Mouse (Mus musculus) stomach, embryonic 16.5 days (tissue): ENCODE results near the gene Mis18a. TPM values are rescaled to one million over a fixed set of nuclear protein-coding genes. Genes with fewer than 3 reads are reported as not detected.

ENCODE experiments used
- ATAC-seq: fragments of 200-750 bp; cut with Nextera tagmentation; 2 replicates; pipeline ENCODE4 v1.8.0; 2017; ENCODE audit warnings: moderate number of reproducible peaks, moderate TSS enrichment; ENCODE audit not compliant: insufficient read depth, low FRiP score
- H3K27ac ChIP-seq: fragments of 300-500 bp; sonication (generic); 2 replicates; pipeline ENCODE4 v1.5.1; 2014; ENCODE audit warnings: low read length
- H3K27me3 ChIP-seq: fragments of 300-500 bp; sonication (generic); 2 replicates; pipeline ENCODE4 v1.6.1; 2014; ENCODE audit warnings: low read length, control low read depth, mixed read lengths; ENCODE audit not compliant: control insufficient read depth, insufficient read depth
- H3K36me3 ChIP-seq: fragments of 300-500 bp; sonication (generic); 2 replicates; pipeline ENCODE4 v1.6.1; 2014; ENCODE audit warnings: low read length; ENCODE audit not compliant: control insufficient read depth, insufficient read depth
- H3K4me1 ChIP-seq: fragments of 300-500 bp; sonication (generic); 2 replicates; pipeline ENCODE4 v1.6.1; 2014; ENCODE audit warnings: low read length, control low read depth, mixed read lengths; ENCODE audit not compliant: control insufficient read depth, insufficient read depth
- H3K4me2 ChIP-seq: fragments of 300-500 bp; sonication (generic); 2 replicates; pipeline ENCODE4 v1.6.1; 2014; ENCODE audit warnings: low read depth, low read length, mixed read lengths
- H3K4me3 ChIP-seq: fragments of 300-500 bp; sonication (generic); replicated peaks from 2 replicates; pipeline ENCODE4 v1.5.1; 2014; ENCODE audit warnings: mild to moderate bottlenecking, low read length
- H3K9ac ChIP-seq: fragments of 300-500 bp; sonication (generic); 2 replicates; pipeline ENCODE4 v1.6.1; 2014; ENCODE audit warnings: low read length
- H3K9me3 ChIP-seq: fragments of 300-500 bp; sonication (generic); replicated peaks from 2 replicates; pipeline ENCODE4 v1.6.1; 2016; ENCODE audit warnings: low read length, control low read depth; ENCODE audit not compliant: control insufficient read depth
- WGBS: fragments of 180-500 bp; shearing (Covaris S2); extraction: QIAGEN DNeasy Blood & Tissue Kit; methylation state at CpG from one replicate; pipeline ENCODE4 v1.1.7; 2014; 5-methylcytosine and 5-hydroxymethylcytosine counted together
- polyA plus RNA-seq: library from polyadenylated mRNA; unstranded; fragments of >200 nt; fragmentation: Nextera tagmentation; extraction: Ambion mirVana; gene quantifications from 2 replicates; pipeline ENCODE4 v1.2.1, GENCODE M21; 2015

Gene Mis18a
- polyA plus RNA-seq, 1 experiment from 2014 or later = 50.4 TPM

GRCm38 (mm10) chr16:90694719-90695118 lies 32.5 kb downstream of the Mis18a start:
- no peak for ATAC-seq
- Histone ChIP-seq H3K4me3 (no peak overlapping the region), H3K27me3 (no peaks in the 10 kb centered on the region), H3K9me3 (no peaks in the 10 kb centered on the region), H3K36me3 (no peaks in the 10 kb centered on the region), H3K27ac (no peak overlapping the region), H3K9ac (no peak overlapping the region), H3K4me1 (no peaks in the 10 kb centered on the region), H3K4me2 (no peak overlapping the region)
- 67% methylated on average over 9 of the region's 9 CpGs for WGBS

- ATAC-seq = no peak
- Histone ChIP-seq H3K4me1 (no peaks in the 10 kb centered on the region), H3K27me3 (no peaks in the 10 kb centered on the region), H3K9me3 (no peaks in the 10 kb centered on the region), H3K4me3 (no peak overlapping the region), H3K4me2 (no peak overlapping the region), H3K36me3 (no peaks in the 10 kb centered on the region), H3K27ac (no peak overlapping the region), H3K9ac (no peak overlapping the region)
- 90% methylated on average over 5 of the region's 5 CpGs for WGBS
Observed at GRCm38 (mm10) chr16:90693625-90694024, 33.6 kb downstream of the Mis18a start.

DNA sequence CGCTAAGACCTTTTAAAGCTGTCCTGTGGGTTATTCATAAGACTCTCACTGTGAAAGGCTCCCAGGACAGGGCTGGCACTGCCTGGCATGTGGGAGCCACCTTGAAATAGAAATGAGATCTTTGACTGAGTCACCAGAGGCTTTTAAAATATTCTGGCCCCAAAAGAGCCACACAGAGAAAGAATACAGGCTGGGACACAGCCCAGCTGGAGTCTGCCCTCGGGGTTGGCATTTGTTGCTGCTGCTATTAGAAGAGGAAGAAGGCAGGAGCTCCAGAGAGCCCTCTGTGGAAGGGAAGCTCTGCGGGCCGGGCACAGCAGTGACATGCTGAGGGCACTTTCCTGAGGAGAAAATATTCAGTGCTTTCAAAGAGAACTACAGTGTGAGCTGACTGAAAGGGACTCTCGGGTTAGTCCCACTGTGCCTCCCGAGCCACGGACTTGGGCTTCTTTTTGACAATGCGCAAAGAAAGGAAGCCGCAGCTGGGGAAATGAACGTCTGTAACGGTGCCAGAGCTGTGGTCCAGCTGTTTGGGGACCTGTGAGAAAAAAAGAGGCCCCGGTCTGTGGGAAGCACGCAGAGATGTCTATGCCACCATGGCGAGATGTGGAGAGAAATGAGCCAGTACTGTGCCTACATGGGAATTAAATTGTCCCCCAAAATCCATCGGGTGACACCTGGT lies 34.4 kb downstream of the Mis18a start:
- no peak overlapping the region for H3K9ac ChIP-seq
- H3K9me3 ChIP-seq = no peaks in the 10 kb centered on the region
- WGBS = 81% methylated on average over 15 of the region's 15 CpGs
- no peaks in the 10 kb centered on the region for H3K36me3 ChIP-seq
- H3K4me1 ChIP-seq = 0 out of 2 replicates have a peak, but pooled peaks cover under 1% of the 10 kb centered on the region
- H3K27ac ChIP-seq = no peak overlapping the region
- H3K4me3 ChIP-seq = no peak overlapping the region
- H3K4me2 ChIP-seq = no peak overlapping the region
- no peak for ATAC-seq
- no peaks in the 10 kb centered on the region for H3K27me3 ChIP-seq

GRCm38 (mm10) chr16:90687687-90688263 lies 39.4 kb downstream of the Mis18a start:
- Histone ChIP-seq H3K9me3 (no peaks in the 10 kb centered on the region), H3K9ac (no peak overlapping the region), H3K4me2 (no peak overlapping the region), H3K36me3 (no peaks in the 10 kb centered on the region), H3K27me3 (no peaks in the 10 kb centered on the region), H3K27ac (no peak overlapping the region), H3K4me3 (no peak overlapping the region), H3K4me1 (peaks cover 5% of the 10 kb centered on the region; the same call in 1 of the 2 replicates)
- no peak for ATAC-seq
- WGBS = 62% methylated on average over 12 of the region's 12 CpGs

GRCm38 (mm10) chr16:90687011-90687410 lies 40.2 kb downstream of the Mis18a start:
- H3K4me2 ChIP-seq = no peak overlapping the region
- 22% methylated on average over 5 of the region's 5 CpGs for WGBS
- ATAC-seq = no peak

DNA sequence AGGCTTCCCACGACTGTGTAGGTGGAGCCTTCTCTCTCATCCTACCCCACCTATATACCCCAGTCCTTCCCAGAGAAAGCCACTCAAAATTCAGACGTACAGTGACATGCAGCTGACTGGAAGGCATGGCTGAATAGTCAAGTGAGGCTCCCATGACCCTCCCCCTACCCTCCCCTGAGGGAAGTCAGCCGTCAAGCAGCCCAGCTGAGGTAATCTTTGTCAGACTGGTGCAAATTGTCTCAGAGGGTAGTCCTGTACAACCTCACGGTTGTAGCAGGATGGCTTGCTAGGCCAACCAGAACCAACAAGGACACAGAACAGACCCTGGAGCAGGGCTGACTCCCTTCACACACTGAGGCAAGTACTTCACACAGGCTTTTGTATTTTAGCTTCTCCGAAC lies 43.1 kb downstream of the Mis18a start:
- H3K4me1 ChIP-seq = peaks cover 5% of the 10 kb centered on the region; the same call in 1 of the 2 replicates
- H3K36me3 ChIP-seq = no peaks in the 10 kb centered on the region
- no peak for ATAC-seq
- 73% methylated on average over 5 of the region's 5 CpGs for WGBS
- no peaks in the 10 kb centered on the region for H3K9me3 ChIP-seq
- no peaks in the 10 kb centered on the region for H3K27me3 ChIP-seq
- H3K9ac ChIP-seq = no peak overlapping the region
- no peak overlapping the region for H3K4me2 ChIP-seq
- H3K4me3 ChIP-seq = no peak overlapping the region
- no peak overlapping the region for H3K27ac ChIP-seq

More at GRCm38 (mm10) chr16:90687011-90687410, 40.2 kb downstream of the Mis18a start:
- no peak overlapping the region for H3K9ac ChIP-seq
- H3K9me3 ChIP-seq = no peaks in the 10 kb centered on the region
- H3K4me3 ChIP-seq = no peak overlapping the region
- peaks cover 5% of the 10 kb centered on the region; the same call in 1 of the 2 replicates for H3K4me1 ChIP-seq
- no peaks in the 10 kb centered on the region for H3K36me3 ChIP-seq
- no peaks in the 10 kb centered on the region for H3K27me3 ChIP-seq
- H3K27ac ChIP-seq = no peak overlapping the region

DNA sequence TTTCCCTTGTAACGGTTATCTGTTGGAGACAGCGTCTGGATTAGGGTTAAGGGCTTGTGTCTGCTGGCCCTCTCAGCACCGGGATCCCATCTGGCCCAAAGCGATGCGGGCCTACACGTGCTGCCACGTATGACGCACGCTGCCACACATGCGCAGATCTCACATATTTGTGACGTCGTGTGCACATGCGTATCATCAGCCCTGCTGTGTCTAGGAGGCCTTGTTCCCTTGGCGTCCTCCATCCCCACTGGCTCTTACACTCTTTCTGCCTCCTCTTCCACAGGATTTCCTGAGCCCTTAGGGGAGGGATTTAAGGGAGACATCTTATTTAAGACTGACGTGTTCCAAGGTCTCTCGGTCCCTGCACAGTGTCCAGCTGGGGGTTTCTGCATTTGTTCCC lies 47.2 kb downstream of the Mis18a start:
- no peak for ATAC-seq
- no peak overlapping the region for H3K4me3 ChIP-seq
- H3K4me1 ChIP-seq = no peaks in the 10 kb centered on the region
- H3K9me3 ChIP-seq = no peaks in the 10 kb centered on the region
- no peak overlapping the region for H3K4me2 ChIP-seq
- no peak overlapping the region for H3K9ac ChIP-seq
- no peak overlapping the region for H3K27ac ChIP-seq
- no peaks in the 10 kb centered on the region for H3K36me3 ChIP-seq
- 89% methylated on average over 16 of the region's 16 CpGs for WGBS
- H3K27me3 ChIP-seq = no peaks in the 10 kb centered on the region

GRCm38 (mm10) chr16:90678820-90679219 lies 48.4 kb downstream of the Mis18a start:
- no peak for ATAC-seq
- no peaks in the 10 kb centered on the region for H3K4me1 ChIP-seq
- H3K4me3 ChIP-seq = no peak overlapping the region
- no peak overlapping the region for H3K27ac ChIP-seq
- H3K4me2 ChIP-seq = no peak overlapping the region
- H3K27me3 ChIP-seq = no peaks in the 10 kb centered on the region
- WGBS = 92% methylated on average over 3 of the region's 3 CpGs
- no peaks in the 10 kb centered on the region for H3K36me3 ChIP-seq
- no peaks in the 10 kb centered on the region for H3K9me3 ChIP-seq
- H3K9ac ChIP-seq = no peak overlapping the region

DNA sequence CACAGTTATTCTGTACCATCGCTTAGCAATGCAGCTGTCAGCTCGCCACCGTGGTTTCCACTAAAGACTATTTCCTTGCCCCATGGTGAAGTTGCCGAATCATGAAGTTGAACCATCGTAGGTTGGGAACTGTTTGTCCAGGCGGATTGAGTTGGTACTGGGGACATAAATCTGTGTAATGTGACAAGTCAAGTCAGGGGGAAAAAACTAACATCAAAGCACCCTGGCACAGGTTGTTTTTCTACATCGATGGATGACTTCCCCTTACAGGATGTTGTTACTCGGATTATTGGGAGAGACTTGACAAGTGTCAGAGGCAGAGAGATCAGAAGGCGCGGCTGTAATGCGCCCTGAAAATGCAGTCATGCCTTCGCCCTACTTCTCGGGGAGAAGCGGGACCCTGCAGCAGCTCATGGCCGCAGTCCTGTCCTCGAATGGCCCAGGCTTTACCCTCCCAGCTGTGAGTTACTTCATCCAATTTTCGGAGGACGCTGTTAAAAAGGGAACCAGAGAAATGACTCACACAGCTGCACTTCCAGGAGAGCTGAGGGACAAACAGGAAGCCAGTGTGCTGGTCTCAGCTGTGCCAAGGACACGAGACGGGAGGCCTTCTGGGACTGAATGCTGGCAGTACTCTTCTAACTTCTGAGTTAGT lies 50.2 kb downstream of the Mis18a start:
- Histone ChIP-seq H3K9ac (no peak overlapping the region), H3K27ac (no peak overlapping the region), H3K27me3 (no peaks in the 10 kb centered on the region), H3K36me3 (no peaks in the 10 kb centered on the region), H3K4me1 (no peaks in the 10 kb centered on the region), H3K4me2 (no peak overlapping the region), H3K9me3 (no peaks in the 10 kb centered on the region), H3K4me3 (no peak overlapping the region)
- no peak for ATAC-seq
- WGBS = 62% methylated on average over 20 of the region's 20 CpGs
